Mouse (Mus musculus) thymus, adult 2 months (tissue): Measurements from ENCODE around the gene Plekhh1. TPM values are rescaled to one million over a fixed set of nuclear protein-coding genes. Genes with fewer than 3 reads are reported as not detected.

Source experiments
- DNase-seq: peaks from one replicate; pipeline ENCODE4 v3.0.0; 2021
- H3K27ac ChIP-seq: fragments of 200-500 bp; 2 replicates; pipeline ENCODE4 v1.5.1; 2012; ENCODE audit warnings: low read length, control low read depth; ENCODE audit not compliant: control insufficient read depth, insufficient read depth
- H3K27me3 ChIP-seq: fragments of 200-500 bp; 2 replicates; pipeline ENCODE4 v1.6.1; 2012; ENCODE audit warnings: mild to moderate bottlenecking, low read length, moderate library complexity, mixed read lengths; ENCODE audit not compliant: control insufficient read depth, insufficient read depth
- H3K36me3 ChIP-seq: fragments of 200-500 bp; 2 replicates; pipeline ENCODE4 v1.6.1; 2012; ENCODE audit warnings: mild to moderate bottlenecking, low read length, moderate library complexity; ENCODE audit not compliant: control insufficient read depth, insufficient read depth
- H3K4me1 ChIP-seq: fragments of 200-500 bp; replicated peaks from 2 replicates; pipeline ENCODE4 v1.6.1; 2012; ENCODE audit warnings: low read length; ENCODE audit not compliant: control insufficient read depth, insufficient read depth
- H3K4me3 ChIP-seq: fragments of 200-500 bp; 2 replicates; pipeline ENCODE4 v1.5.1; 2012; ENCODE audit warnings: mild to moderate bottlenecking, low read length, control low read depth, moderate library complexity; ENCODE audit not compliant: control insufficient read depth, insufficient read depth
- CTCF ChIP-seq: fragments of 200-500 bp; IDR thresholded peaks from 2 replicates; pipeline ENCODE4 v1.5.1; 2012; ENCODE audit warnings: mild to moderate bottlenecking, control low read depth, low read length, moderate library complexity, borderline replicate concordance; ENCODE audit not compliant: control insufficient read depth, poor library complexity, insufficient read depth; ENCODE audit errors: extremely low read depth
- POLR2A ChIP-seq: fragments of 200-500 bp; IDR thresholded peaks from 2 replicates; pipeline ENCODE4 v1.6.1; 2012; ENCODE audit warnings: mild to moderate bottlenecking, low read length, control low read depth, moderate library complexity; ENCODE audit not compliant: control insufficient read depth, poor library complexity, insufficient read depth; ENCODE audit errors: extremely low read depth
- WGBS: fragments of 180-500 bp; shearing (Covaris S2); methylation state at CpG from one replicate; pipeline ENCODE4 v1.1.7; 2018; 5-methylcytosine and 5-hydroxymethylcytosine counted together
- polyA plus RNA-seq: library from polyadenylated mRNA; depleted of rRNA; stranded (reverse); fragments of >200 nt; gene quantifications from 2 replicates; pipeline ENCODE4 v1.2.3, GENCODE M21; 2012

The Plekhh1 gene
- polyA plus RNA-seq, 1 experiment = 0.96 TPM

DNA sequence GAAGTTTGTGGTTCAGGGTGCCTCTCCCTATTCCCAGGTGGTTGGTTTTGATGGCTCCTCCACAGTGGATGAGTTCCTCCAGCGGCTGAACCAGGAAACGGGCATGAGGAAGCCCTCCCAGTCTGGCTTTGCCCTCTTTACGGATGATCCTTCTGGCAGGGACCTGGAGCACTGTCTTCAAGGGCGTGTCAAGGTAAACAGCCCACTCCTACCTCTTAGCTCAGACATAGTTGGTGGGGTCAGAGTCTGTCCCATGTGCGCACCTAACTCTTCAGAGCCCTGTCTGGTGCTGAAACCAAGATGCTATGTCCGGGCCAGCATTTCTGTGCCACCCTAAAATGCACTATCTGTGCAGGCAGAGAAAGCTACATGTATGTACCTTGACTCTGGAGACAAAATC lies 44.4 kb downstream of the Plekhh1 start:
- peaks cover 7% of the 10 kb centered on the region; the same call in 1 of the 2 replicates for H3K4me1 ChIP-seq
- TF ChIP-seq POLR2A (no peak), CTCF (no peak)
- no peaks in the 10 kb centered on the region; the same call in 1 of the 2 replicates for H3K36me3 ChIP-seq
- no peak overlapping the region for H3K27ac ChIP-seq
- WGBS = 98% methylated on average over 6 of the region's 6 CpGs
- no peak overlapping the region for H3K4me3 ChIP-seq
- no peak for DNase-seq
- H3K27me3 ChIP-seq = no peaks in the 10 kb centered on the region

DNA sequence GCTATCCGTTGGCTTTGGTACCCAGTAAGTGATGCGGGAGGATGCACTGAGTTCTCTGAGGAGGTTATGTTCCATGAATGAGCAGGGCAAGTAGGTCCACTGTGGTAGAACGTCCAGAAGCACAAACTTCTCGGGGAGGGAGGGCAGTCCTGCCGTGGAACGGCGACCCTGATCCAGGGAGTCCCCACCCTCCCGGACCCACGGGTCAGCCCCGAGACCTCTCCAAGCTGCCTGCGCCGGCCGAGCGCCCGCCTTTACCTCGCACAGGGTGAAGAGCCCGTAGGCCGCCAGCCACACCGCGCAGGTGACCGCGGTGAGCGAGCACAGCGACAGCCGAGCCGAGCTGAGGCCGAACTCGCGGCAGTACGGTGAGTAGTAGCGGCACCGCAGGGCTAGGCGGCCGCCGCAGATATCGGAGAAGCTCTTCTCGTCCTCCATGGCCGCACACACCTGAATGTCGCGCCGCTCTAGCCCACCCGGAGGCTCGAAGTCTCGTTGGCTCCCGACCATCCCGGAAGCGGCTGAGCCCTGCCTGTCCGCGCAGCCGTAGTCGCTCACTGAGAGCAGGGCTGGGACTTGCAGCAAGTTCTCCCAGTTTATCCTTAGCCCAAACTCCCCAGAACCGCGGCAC lies 60.3 kb downstream of the Plekhh1 start, which contains the start of gene Pigh:
Gene Pigh, minus strand, starts transcription at position 470 of the 631 bp plus-strand sequence.
- H3K36me3 ChIP-seq = no peaks in the 10 kb centered on the region
- TF ChIP-seq CTCF (no peak), POLR2A (peak; percentile 52; the same call in 1 of the 2 replicates)
- under 1% methylated on average over 53 of the region's 53 CpGs for WGBS
- H3K27me3 ChIP-seq = no peaks in the 10 kb centered on the region
- no peak within 1 kb of the TSS for H3K27ac ChIP-seq
- H3K4me3 ChIP-seq = peak within 1 kb of the TSS; percentile 80
- peak; percentile 90 for DNase-seq
- no peaks in the 10 kb centered on the region for H3K4me1 ChIP-seq

DNA sequence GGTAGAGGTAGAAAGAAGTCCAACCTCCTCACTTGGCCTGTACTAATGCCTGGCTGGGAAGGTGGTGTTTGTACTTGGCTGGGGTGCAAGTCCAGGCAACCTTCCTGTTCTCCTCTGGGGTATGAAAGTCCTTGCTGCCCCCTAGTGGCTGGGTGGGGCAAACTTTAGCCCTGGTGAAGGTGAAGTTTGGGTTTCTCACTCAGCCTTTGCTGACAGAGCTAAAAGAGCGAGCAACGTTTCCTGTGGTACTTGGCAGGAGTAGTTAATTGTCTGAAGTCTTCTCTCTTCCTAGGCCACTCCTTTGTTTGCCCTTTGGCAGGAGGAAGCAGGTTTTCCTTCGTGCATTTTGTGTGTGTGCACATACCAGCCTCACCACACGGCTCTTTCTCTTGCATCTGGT lies 63.6 kb downstream of the Plekhh1 start:
- H3K27ac ChIP-seq = no peak overlapping the region
- peak; percentile 80 for DNase-seq
- TF ChIP-seq CTCF = peak; percentile 67; the same call in 1 of the 2 replicates
- TF ChIP-seq POLR2A = no peak
- 15% methylated on average over 4 of the region's 4 CpGs for whole genome bisulfite sequencing
- no peaks in the 10 kb centered on the region for H3K4me1 ChIP-seq
- H3K4me3 ChIP-seq = no peak overlapping the region
- no peaks in the 10 kb centered on the region for H3K36me3 ChIP-seq
- no peaks in the 10 kb centered on the region for H3K27me3 ChIP-seq

DNA sequence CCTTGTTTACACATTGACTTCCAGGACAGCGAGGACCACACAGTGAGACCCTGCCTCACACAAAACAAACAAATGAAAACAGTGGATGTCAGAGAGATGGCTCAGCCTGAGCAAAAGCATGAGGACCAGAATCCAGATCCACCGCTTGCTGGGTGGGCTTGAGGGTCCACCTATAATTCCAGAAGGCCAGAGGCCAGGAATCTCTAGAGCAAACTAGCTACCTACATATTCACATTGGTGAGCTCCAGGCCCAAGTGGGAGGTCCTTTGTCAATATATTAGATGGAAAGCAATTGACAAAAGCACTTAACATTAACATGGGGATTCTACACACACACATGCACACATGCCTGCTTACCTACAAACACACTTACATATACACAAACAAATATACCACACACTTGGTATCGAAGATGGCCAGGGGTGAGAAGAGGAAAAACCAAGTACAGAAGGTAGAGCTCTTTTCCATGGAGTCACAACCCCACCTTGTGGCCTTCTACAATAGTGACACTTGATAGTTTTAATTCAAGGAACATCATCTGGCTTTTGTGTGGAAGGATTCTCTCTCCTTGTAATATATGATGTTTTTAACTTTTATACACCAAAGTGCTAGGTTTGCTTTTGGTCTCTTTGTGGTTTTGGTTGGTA lies 68.3 kb downstream of the Plekhh1 start:
- no peaks in the 10 kb centered on the region for H3K27me3 ChIP-seq
- TF ChIP-seq POLR2A (no peak), CTCF (no peak)
- no peaks in the 10 kb centered on the region for H3K36me3 ChIP-seq
- H3K4me1 ChIP-seq = no peaks in the 10 kb centered on the region
- DNase-seq = peak; percentile 13
- H3K27ac ChIP-seq = no peak overlapping the region
- WGBS = 74% methylated on average over 3 of the region's 3 CpGs
- H3K4me3 ChIP-seq = no peak overlapping the region

DNA sequence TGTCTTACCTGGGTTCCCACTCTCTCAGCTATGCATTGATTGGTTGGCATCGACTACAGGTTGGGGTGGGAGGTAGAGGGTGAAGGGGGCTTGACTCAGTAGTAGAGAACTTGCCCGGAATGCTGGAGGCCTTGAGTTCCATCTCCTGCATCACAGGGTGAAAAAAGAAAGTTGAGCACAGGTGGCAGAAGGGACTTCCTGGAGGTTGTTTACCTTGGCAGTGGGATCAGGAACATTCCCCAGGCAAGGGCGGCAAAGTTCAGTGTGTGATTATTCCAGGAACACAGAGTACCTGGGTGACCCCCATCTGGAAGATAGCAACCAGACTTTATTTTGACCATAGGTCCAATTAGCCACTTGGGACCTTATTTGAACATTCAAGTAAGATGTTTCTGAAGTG lies 74.8 kb downstream of the Plekhh1 start:
- WGBS = 86% methylated on average over 3 of the region's 3 CpGs
- no peaks in the 10 kb centered on the region for H3K27me3 ChIP-seq
- no peak overlapping the region for H3K4me3 ChIP-seq
- no peaks in the 10 kb centered on the region for H3K36me3 ChIP-seq
- H3K27ac ChIP-seq = no peak overlapping the region
- H3K4me1 ChIP-seq = no peaks in the 10 kb centered on the region
- DNase-seq = no peak
- TF ChIP-seq POLR2A (no peak), CTCF (no peak)

DNA sequence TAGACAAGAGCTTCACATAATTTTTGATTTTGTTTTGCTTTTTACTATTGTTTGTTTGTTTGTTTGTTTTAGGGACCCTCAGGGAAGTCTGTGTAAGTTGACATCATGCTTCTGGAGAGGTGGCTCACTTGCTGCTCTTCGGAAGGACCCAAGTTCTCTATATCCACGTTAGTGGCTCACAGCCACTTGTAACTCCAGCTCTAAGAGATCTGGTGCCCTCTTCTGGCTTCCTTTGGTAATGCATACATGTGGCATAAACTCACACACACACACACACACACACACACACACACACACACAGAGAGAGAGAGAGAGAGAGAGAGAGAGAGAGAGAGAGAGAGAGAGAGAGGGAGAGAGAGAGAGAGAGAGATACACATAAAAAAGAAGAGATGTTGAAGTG lies 75.6 kb downstream of the Plekhh1 start:
- Histone ChIP-seq H3K36me3 (no peaks in the 10 kb centered on the region), H3K27ac (no peak overlapping the region), H3K27me3 (no peaks in the 10 kb centered on the region), H3K4me3 (no peak overlapping the region), H3K4me1 (no peaks in the 10 kb centered on the region)
- DNase-seq = no peak
- WGBS = 79% methylated on average over 2 of the region's 2 CpGs
- TF ChIP-seq POLR2A (no peak), CTCF (no peak)
